Mouse (Mus musculus): ENCODE results near the gene Ctsw.

Gene Ctsw

DNA sequence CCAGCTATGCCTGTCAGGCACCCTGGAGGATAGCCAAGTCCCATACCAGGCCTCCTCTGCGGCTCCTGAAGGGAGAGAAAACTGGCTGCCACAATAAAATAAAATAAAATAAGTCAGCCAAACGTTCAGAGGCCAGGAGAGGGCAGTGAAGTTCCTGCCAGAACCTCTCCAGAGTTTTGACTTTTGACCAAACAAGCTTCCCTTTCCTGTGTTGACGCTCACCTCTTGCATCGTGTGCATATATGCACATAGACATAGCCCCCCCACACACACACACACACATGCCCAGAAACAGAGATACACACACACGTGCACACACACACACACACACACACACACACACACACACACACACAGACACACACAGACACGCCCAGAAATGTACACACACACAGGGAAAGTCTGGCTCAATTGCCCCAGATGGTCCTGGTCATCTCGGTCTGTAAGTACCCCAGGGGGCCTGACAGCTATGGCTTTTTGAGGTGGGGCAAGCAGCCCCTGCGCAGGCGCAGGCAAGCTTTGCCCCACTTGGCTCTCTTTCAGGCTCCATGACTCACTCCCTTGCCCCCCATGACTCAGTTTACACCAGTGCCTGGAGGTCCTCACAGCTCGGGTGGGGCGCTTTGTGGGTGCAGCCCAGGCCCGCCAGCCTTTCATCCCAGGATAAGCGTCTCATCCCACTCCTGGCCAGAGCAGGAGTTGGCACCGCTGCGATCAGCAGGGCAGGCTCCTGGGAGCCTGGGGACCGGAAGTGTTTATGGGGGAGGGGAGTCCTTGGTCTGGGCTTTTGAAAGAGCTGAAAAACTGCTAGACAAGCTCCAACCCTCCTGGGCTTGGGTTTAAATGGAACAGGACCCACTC, 35.1 kb downstream of the Ctsw start:
- no peak for TF ChIP-seq GATA4 (IDR thresholded peaks at IDR 0.05; ENCODE audit: insufficient replicate concordance, low read length)

DNA sequence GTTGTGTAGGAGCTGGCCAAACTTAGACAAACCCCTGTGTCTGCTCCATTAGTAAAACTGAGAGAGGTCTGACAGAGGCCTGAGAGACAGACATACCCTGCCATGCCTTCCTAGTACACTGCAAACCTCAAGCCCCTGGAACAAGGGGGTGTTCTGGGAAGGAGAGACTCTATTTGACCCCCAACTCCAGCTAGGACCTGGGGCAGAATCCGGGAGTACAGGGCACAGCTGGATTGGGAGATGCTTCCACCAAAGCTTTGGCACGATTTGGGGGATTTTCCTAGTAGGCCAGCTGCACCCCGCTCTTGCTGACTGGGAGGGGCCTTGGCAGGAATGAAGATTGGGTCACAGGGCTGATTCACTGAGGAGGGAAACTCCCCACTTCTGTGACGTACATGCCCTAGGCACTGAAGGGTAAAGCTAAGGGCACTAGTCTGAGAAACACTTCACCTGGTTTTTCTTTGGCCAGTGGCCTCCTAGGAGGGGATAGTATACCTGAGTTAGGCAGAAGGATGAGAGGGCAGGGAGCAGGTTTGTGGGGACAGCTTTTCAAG, 36.3 kb downstream of the Ctsw start:
- TF ChIP-seq GATA4 (IDR thresholded peaks at IDR 0.05; ENCODE audit: insufficient replicate concordance, low read length): no peak

DNA sequence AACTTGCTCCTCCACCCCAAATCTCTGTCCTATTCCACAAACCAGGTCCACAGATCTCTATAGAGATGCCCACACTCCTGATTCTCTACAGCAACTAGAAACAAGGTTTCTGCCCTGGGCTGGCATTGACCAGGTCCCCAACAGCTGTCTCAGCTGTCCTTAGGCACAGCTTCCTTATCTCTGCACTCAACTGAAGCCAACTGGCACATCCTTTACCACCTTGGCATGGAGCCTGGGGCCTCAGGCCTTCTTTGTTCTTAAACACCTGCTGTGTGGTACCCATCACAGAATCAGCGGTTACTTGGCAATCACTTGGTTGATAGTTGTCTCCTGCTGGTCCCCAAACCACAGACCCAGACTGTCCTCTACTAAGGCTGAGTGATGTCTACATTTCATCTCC, 37.9 kb downstream of the Ctsw start:
- TF ChIP-seq GATA4 (IDR thresholded peaks at IDR 0.05; ENCODE audit: insufficient replicate concordance, low read length): no peak

DNA sequence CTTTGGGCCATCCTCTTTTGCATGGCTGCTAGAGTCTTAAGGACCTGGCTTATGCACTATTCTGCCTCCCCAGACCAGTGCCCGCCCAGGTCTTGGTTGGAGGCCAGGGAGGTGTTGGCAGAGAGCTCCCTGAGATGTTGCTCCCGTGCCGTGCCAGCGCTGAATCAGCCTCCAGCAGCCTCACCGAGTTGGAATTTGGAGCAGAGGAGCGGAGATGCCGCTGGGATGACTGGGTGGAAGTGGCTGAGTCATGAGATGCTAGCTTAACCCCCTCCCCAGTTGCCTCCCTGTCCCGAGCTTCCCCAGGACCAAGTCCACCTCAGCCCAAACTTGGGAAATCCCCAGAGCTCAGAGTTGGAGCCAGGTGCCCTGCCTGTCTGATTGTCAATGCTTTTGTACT, 38.5 kb downstream of the Ctsw start:
- no peak for TF ChIP-seq GATA4 (IDR thresholded peaks at IDR 0.05; ENCODE audit: insufficient replicate concordance, low read length)

DNA sequence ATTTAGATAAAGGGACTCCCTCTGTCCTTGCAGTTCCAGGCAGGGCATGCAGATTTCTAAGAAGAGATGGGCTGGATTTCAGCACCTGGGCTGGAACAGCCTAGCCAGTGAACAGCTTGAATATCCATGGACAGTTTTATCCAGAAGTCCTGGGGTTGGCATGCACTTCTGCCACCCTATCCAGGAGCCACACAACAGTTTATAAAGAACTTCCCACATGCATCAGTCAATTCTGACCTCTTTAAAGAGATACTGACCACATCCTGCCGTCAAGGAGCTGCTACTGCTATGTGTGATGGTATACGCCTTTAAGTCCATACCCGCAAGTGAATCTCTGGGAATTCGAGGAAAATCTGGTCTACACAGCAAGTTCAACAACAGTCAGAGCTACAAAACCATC, 39.1 kb downstream of the Ctsw start:
- TF ChIP-seq GATA4 (IDR thresholded peaks at IDR 0.05; ENCODE audit: insufficient replicate concordance, low read length): no peak

DNA sequence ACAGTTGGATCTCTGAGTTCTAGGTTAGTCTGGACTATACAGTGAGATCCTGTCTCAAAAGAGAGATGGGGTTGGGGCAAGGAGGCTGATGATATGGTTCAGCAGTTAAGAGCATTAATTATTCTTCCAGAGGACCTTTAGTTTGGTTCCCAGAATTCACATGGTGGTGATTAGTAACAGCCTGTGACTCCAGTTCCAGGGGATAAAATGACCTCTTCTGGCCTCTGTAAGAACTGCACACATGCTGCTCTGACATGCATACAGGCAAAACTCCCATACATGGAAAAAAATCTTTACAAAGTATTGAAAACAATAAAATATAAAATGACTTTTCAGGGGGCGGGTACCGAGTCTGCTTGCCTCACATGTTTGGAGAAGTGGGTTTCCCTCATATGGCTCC, 40.2 kb downstream of the Ctsw start:
- no peak for TF ChIP-seq GATA4 (IDR thresholded peaks at IDR 0.05; ENCODE audit: insufficient replicate concordance, low read length)

DNA sequence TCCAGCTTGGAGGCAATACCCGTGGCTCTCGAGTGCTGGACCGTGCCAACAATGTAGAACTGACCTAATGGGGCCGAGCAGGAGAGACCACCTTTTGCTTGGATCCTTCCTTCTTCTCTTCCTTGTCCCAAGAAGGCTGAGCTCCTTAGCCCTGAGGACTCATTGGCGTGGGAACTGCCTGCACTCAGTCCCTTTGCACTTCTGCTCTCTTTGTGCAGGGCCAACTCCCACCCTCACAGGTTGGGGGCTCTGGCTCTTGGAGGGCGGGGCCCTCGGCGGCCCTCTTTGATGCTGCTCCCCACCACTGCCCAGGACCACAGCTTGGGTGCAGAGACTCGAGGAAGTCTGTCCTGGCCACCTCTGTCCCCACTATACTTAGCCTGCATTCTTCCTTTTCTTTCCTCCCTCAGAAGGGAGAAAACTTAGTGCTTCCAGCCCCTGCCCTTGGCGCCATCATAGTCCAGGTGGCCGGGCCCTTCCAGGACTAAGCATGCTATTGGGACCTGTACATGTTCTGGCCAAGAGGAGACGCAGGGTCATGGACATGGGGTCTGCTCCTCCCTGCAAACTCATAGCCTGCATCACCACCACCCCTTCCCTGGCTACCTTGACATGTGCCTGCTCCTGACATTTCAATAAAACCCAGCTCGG, 41.5 kb downstream of the Ctsw start:
- no peak for TF ChIP-seq GATA4 (IDR thresholded peaks at IDR 0.05; ENCODE audit: insufficient replicate concordance, low read length)

DNA sequence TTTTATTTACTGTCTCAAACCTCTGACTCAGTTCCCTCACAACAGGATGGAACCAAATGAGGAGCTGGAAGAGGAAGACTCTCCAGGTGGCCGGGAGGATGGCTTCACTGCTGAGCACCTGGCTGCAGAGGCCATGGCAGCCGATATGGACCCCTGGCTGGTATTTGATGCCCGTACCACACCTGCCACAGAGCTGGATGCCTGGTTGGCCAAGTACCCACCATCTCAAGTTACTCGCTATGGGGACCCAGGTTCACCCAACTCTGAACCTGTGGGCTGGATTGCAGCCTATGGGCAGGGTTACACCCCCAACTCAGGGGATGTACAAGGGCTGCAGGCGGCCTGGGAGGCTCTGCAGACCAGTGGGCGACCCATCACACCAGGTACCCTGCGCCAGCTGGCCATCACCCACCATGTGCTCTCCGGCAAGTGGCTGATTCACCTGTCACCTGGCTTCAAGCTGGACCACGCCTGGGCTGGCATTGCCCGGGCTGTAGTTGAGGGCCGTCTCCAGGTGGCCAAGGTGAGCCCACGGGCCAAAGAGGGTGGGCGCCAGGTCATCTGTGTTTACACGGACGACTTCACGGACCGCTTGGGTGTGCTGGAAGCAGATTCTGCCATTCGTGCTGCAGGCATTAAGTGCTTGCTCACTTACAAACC, 42.3 kb downstream of the Ctsw start:
- TF ChIP-seq GATA4 (IDR thresholded peaks at IDR 0.05; ENCODE audit: insufficient replicate concordance, low read length): no peak

DNA sequence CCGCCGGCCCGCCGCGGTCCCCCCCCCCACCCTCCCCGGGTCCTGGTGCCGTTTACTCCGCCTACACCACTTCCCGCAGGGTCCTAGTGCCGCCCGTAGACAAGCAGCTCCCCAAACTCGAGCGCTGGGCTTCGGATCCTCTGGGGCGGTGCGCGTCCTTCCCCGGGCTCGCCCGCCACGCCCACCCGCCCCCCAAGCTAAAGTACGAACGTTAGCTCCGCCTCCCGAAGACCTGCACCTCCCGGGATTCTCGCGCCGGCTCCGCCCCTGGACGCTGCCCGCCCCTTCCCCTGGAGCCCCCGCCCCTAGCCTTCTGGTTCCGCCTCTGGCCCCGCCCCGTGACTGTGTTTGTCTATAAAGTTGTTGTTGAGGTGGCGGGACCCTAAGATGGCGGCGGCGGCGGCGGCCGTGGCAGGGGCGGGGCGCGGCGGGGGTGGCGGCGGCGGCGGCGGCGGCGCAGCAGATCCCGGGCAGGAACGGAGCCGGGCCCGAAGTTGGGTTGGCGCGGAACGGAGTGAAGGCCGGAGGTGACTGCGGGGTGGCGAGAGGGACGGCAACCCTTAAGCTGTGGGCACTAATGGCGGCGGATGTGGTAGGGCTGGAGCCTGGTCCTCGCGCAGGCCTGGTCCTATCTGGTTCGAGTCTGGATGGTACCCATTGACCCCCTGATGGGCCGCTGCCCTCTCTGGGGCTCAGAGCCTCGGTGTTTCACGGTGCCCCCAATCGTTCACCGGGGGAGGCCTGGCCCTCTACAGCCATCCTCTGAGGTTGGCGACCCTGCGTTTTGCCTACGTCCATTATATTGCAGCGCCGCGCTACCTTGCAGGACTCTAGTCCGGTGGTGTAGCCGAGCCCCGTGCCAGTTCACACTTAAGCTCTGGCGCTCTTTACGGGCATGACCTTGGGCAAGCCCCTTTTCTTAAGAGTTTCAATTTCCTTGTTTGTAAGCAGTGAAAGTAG, 43.2 kb downstream of the Ctsw start, which contains the start of the genes Drap1 and AI837181:
Drap1 (minus strand) TSS at position 198 of the 960 bp plus-strand sequence.
AI837181 (plus strand) TSS at position 363 of the 960 bp plus-strand sequence.
- TF ChIP-seq GATA4 (IDR thresholded peaks at IDR 0.05; ENCODE audit: insufficient replicate concordance, low read length): no peak

DNA sequence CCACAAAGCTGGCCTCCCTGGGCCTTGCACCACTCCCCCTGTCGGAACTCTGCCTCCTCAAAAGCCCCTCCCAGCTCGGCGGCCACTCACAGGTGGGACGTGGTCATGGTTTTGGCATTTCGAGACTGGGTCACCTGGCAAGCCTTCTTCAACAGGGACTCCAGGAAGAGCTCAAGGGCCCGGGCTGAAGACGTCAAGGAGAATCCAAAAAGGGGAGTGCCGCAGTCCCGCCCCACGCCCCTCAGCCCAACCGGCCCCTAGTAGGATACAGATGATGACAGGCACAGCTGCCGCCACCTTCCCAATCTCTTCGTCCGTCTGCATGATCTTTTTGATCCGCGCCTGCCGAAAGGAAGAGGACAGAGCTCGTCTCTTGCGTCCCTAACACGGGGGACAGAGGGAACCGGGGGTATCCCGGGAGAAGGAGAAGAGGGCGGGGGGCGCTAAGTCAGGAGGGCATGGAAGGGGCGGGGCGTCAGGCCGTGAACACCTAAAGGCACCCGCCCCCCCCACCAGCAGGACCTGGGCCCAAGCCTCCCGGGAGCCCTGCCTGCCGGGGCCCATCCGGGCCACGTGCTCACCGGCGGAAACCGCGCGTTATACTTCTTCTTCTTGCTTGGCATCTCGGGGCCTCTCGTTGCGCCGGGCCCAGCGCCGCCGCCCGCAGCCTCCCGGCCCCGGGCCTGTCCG, 44.1 kb downstream of the Ctsw start:
- no peak for TF ChIP-seq GATA4 (IDR thresholded peaks at IDR 0.05; ENCODE audit: insufficient replicate concordance, low read length)

DNA sequence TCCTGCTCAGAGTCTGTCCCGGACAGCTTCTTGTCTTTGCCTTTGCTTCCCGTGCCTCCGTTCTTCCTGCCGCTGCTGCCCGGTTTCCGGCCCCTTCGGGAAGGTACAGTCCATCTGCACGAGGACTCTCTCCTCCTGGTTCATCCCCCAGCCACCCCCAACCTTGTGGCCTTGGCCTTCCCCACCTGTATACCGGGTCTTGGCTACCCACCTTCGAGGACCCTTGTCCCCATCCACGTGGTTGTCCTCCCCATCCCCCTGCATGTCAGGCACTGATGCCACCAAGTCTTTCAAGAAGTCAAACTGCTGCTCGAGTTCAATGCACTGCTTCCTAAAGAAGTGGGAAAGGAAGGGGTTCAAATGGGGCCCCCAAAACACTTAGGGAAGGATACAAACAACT, 44.7 kb downstream of the Ctsw start:
- no peak for TF ChIP-seq GATA4 (IDR thresholded peaks at IDR 0.05; ENCODE audit: insufficient replicate concordance, low read length)

DNA sequence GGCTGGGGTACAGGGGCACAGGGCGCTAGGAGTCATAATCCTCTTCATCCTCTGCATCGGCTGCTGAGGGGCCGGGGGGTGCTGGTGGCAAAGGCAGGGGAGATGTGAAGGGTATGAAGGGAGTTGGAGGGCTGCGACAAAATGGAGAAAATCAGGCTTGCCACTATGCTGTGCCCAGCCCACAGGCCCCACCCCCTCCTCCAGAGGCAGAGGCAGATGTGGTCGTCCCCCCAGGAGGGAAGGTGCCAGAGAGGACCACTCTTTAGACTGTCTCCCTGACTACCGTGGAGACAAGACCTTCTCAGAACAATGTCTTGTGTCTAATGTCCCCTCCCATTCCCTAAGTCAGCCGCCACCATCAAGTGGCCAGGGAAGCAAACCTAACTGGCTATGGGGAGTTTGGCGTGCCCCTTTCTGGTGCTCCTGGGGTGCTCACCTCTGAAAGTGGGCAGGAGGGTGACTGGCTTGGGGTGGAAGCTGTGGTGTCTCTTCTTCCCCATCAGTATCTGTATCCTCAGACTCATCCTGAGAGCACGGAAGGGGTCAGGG, 45.3 kb downstream of the Ctsw start:
- TF ChIP-seq GATA4 (IDR thresholded peaks at IDR 0.05; ENCODE audit: insufficient replicate concordance, low read length): no peak

DNA sequence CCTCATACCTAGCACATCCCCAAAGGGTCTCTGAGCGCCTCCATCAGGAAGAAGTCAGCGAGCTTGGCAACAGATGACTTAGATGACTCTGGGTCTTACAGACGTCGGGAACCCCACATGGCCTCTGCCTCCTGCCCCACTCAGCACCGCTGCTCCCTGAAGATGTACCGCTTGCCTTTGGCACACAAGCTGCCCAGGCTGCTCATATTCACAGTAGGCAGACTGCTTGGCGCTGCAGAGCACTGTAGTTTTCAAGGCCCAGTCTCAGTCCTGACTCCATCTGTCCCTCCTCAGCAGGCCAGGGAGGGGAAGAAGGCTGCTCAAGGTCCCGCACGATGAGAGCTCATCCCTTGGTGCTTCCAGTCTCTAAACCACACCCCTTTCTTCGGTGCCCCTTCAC, 46.0 kb downstream of the Ctsw start:
- no peak for TF ChIP-seq GATA4 (IDR thresholded peaks at IDR 0.05; ENCODE audit: insufficient replicate concordance, low read length)

DNA sequence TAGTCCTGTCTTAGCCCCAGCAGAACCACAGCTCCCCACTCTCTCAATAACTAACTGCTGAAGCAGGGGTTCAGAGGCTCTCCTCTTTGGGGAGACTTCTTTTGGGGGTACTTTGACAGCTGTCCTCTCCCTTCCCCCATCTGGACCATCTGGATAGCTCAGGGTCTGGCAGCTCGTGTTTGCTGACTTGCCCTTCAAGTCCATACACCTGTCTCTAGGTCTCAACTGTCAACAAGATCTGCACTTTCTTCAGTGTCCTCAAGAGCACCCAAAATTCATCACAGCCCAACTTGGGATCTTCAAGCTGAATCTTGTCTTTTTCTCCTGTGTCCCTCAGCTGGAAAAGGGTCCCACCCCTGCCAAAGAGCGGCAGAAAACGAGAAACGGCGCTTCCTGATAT, 46.5 kb downstream of the Ctsw start:
- TF ChIP-seq GATA4 (IDR thresholded peaks at IDR 0.05; ENCODE audit: insufficient replicate concordance, low read length): no peak

All from liver, adult (tissue).